Mouse (Mus musculus) liver, adult 2 months (tissue): ENCODE measurements around the gene Fam20c. TPM values are rescaled to one million over a fixed set of nuclear protein-coding genes. Genes with fewer than 3 reads are reported as not detected.
A peak's percentile ranks its signal among the peaks of the same experiment; 100 is the strongest.

Experiments
- DNase-seq: peaks from one replicate; pipeline ENCODE4 v3.0.0-alpha.2; 2011; ENCODE audit warnings: low read depth, low spot score; ENCODE audit errors: extremely low read depth
- H3K27ac ChIP-seq: fragments of 200-500 bp; replicated peaks from 2 replicates; pipeline ENCODE4 v1.5.1; 2012; ENCODE audit warnings: low read depth, mild to moderate bottlenecking, control low read depth, inconsistent platforms, low read length; ENCODE audit not compliant: insufficient read depth
- H3K27me3 ChIP-seq: fragments of 200-500 bp; 2 replicates; pipeline ENCODE4 v1.6.1; 2012; ENCODE audit warnings: mild to moderate bottlenecking, moderate library complexity, low read length, inconsistent platforms; ENCODE audit not compliant: control insufficient read depth, insufficient read depth
- H3K36me3 ChIP-seq: fragments of 200-500 bp; 2 replicates; pipeline ENCODE4 v1.6.1; 2012; ENCODE audit warnings: low read length, inconsistent platforms; ENCODE audit not compliant: control insufficient read depth, insufficient read depth
- H3K4me1 ChIP-seq: fragments of 200-500 bp; 2 replicates; pipeline ENCODE4 v1.6.1; 2011; ENCODE audit warnings: low read length; ENCODE audit not compliant: control insufficient read depth, insufficient read depth
- H3K4me3 ChIP-seq: fragments of 200-500 bp; 2 replicates; pipeline ENCODE4 v1.5.1; 2011; ENCODE audit warnings: low read depth, mild to moderate bottlenecking, control low read depth, low read length, moderate library complexity; ENCODE audit not compliant: insufficient read depth
- H3K79me2 ChIP-seq: fragments of 200-500 bp; 2 replicates; pipeline ENCODE4 v1.6.1; 2012; ENCODE audit warnings: inconsistent platforms, mild to moderate bottlenecking, low read length, moderate library complexity; ENCODE audit not compliant: control insufficient read depth, insufficient read depth
- H3K9ac ChIP-seq: fragments of 200-500 bp; 2 replicates; pipeline ENCODE4 v1.6.1; 2012; ENCODE audit warnings: low read depth, mild to moderate bottlenecking, control low read depth, inconsistent platforms, low read length
- CTCF ChIP-seq: fragments of 200-500 bp; IDR thresholded peaks from 2 replicates; pipeline ENCODE4 v1.5.1; 2011; ENCODE audit warnings: low read depth, low read length, control low read depth
- POLR2A ChIP-seq: fragments of 200-500 bp; IDR thresholded peaks from 2 replicates; pipeline ENCODE4 v1.6.1; 2011; ENCODE audit warnings: low read length, control low read depth; ENCODE audit not compliant: insufficient read depth; ENCODE audit errors: extremely low read depth
- WGBS: fragments of 180-500 bp; shearing (Covaris S2); methylation state at CpG from one replicate; pipeline ENCODE4 v1.1.7; 2018; 5-methylcytosine and 5-hydroxymethylcytosine counted together
- polyA plus RNA-seq: library from polyadenylated mRNA; depleted of rRNA; stranded (reverse); fragments of >200 nt; gene quantifications from 2 replicates; pipeline ENCODE4 v1.2.3, GENCODE M21; 2012
- total RNA-seq: library from RNA; depleted of rRNA; stranded (reverse); fragments of >200 nt; gene quantifications from 2 replicates; pipeline ENCODE4 v1.2.3, GENCODE M21; 2014

The Fam20c gene
- total and polyA plus RNA-seq, 2 experiments, result 18.2 to 50.7 TPM

- Histone ChIP-seq H3K9ac (peak overlapping the region; percentile 50), H3K27me3 (no peaks in the 10 kb centered on the region), H3K27ac (peak overlapping the region; percentile 88), H3K79me2 (peaks cover 8% of the 10 kb centered on the region; the same call in 1 of the 2 replicates), H3K4me1 (peaks cover 17% of the 10 kb centered on the region), H3K4me3 (peak overlapping the region; percentile 23; the same call in 1 of the 2 replicates), H3K36me3 (peaks cover 20% of the 10 kb centered on the region)
- DNase-seq, result peak; percentile 69
- TF ChIP-seq CTCF (no peak), POLR2A (no peak)
- WGBS, result 22% methylated on average over 12 of the region's 12 CpGs
Observed at GRCm38 (mm10) chr5:138757616-138758015, 3.3 kb downstream of the Fam20c start.

GRCm38 (mm10) chr5:138758533-138758932 is 4.2 kb downstream of the Fam20c start:
- Histone ChIP-seq H3K4me3 (no peak overlapping the region), H3K27ac (no peak overlapping the region), H3K4me1 (peaks cover 17% of the 10 kb centered on the region), H3K79me2 (peaks cover 8% of the 10 kb centered on the region; the same call in 1 of the 2 replicates), H3K27me3 (no peaks in the 10 kb centered on the region), H3K9ac (no peak overlapping the region), H3K36me3 (peaks cover 23% of the 10 kb centered on the region)
- TF ChIP-seq POLR2A (no peak), CTCF (no peak)
- 54% methylated on average over 3 of the region's 3 CpGs for WGBS
- no peak for DNase-seq

GRCm38 (mm10) chr5:138761836-138762334 is 7.6 kb downstream of the Fam20c start:
- Histone ChIP-seq H3K27me3 (no peaks in the 10 kb centered on the region), H3K27ac (no peak overlapping the region), H3K9ac (no peak overlapping the region), H3K79me2 (peaks cover 8% of the 10 kb centered on the region; the same call in 1 of the 2 replicates), H3K4me3 (no peak overlapping the region), H3K36me3 (peaks cover 25% of the 10 kb centered on the region), H3K4me1 (peaks cover 17% of the 10 kb centered on the region)
- no peak for DNase-seq
- TF ChIP-seq CTCF (no peak), POLR2A (no peak)
- WGBS, result 83% methylated on average over 5 of the region's 5 CpGs

- Histone ChIP-seq H3K27me3 (no peaks in the 10 kb centered on the region), H3K27ac (no peak overlapping the region), H3K79me2 (peaks cover 8% of the 10 kb centered on the region; the same call in 1 of the 2 replicates), H3K4me1 (peaks cover 12% of the 10 kb centered on the region), H3K36me3 (peaks cover 27% of the 10 kb centered on the region), H3K4me3 (no peak overlapping the region), H3K9ac (no peak overlapping the region)
- no peak for DNase-seq
- 93% methylated on average over 4 of the region's 4 CpGs for WGBS
- TF ChIP-seq POLR2A, result no peak
Observed at GRCm38 (mm10) chr5:138762361-138762760, 8.0 kb downstream of the Fam20c start.

GRCm38 (mm10) chr5:138764601-138765000 is 10.3 kb downstream of the Fam20c start:
- Histone ChIP-seq H3K9ac (no peak overlapping the region), H3K4me1 (peaks cover 5% of the 10 kb centered on the region; the same call in 1 of the 2 replicates), H3K79me2 (0 out of 2 replicates have a peak, but pooled peaks cover 3% of the 10 kb centered on the region), H3K4me3 (no peak overlapping the region), H3K27me3 (no peaks in the 10 kb centered on the region), H3K36me3 (peaks cover 21% of the 10 kb centered on the region; the same call in 1 of the 2 replicates), H3K27ac (no peak overlapping the region)
- DNase-seq, result no peak
- 80% methylated on average over 8 of the region's 8 CpGs for WGBS
- TF ChIP-seq POLR2A, result no peak

- H3K27me3 ChIP-seq, result no peaks in the 10 kb centered on the region
- no peak for DNase-seq
- WGBS, result 93% methylated on average over 11 of the region's 11 CpGs
- TF ChIP-seq POLR2A, result no peak
- TF ChIP-seq CTCF, result no peak
- H3K27ac ChIP-seq, result no peak overlapping the region
- no peak overlapping the region for H3K4me3 ChIP-seq
- no peaks in the 10 kb centered on the region for H3K4me1 ChIP-seq
- H3K9ac ChIP-seq, result no peak overlapping the region
- H3K36me3 ChIP-seq, result peaks cover 14% of the 10 kb centered on the region; the same call in 1 of the 2 replicates
- H3K79me2 ChIP-seq, result peaks cover 2% of the 10 kb centered on the region; the same call in 1 of the 2 replicates
Observed at GRCm38 (mm10) chr5:138767650-138768049, 13.3 kb downstream of the Fam20c start.
